Mouse (Mus musculus): ENCODE results near the gene Fto.

DNA sequence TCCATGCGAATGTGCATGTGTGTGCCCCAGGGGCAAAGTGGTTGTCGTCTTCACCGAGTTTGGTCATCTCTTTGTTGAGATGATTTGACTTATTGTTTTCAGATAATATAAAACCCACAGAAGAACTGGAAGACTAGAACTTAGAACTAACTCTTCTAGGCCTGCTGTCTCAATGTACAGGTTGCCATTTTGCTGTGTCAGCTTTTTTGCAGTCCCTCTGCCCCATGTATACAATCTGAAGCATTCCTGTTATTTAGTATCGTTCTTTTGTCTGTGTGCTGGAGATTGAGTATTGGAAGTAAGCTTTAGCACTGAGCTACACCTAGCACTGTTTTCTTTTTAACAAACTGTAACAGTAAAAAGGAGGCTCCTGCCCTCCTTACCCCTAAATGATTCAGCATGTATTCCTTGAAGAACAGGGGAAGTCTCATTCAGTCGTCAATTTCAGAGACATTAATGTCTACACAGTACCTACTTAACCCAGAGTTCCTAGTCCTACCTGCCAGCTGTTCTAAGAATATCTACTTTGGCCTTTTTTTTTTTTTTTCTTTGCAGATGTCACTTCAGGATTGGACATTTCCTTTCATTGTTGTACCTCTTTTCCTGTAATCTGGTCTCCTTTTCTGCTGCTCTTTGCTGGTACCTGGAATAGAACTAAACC is 4.4 kb downstream of the Fto start:
- no peak for TF ChIP-seq CTCF (IDR thresholded peaks at IDR 0.05; ENCODE audit: extremely low read depth, insufficient read depth, insufficient read length, insufficient replicate concordance)
- TF ChIP-seq POLR2A (IDR thresholded peaks at IDR 0.05; ENCODE audit: low read depth, low read length), result no peak
